Mouse (Mus musculus): ENCODE results near the gene Ip6k3.
A peak's percentile ranks its signal among the peaks of the same experiment; 100 is the strongest.

The Ip6k3 gene

DNA sequence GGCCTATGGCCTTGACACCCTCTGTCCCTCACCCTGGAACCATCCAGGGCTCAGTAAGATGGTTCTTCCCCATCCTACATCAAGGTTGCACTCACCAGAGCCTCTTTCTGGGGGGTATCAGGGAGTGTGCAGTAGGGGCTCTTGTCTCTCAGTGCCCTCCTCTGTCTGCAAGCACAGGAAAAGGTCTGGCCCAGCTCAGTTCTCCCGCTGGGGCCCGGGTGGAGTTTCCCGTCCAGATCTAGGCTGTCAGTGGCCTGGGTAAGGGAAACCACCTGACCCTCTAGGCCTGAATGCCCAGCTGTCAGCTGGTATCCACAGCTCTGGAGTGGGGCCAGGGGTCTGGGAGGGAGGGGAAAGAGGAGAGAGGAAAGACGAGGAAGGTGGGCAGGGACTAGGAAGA is at the start of gene Ip6k3:
TSS of gene Ip6k3 (minus strand) at position 251 of the 400 bp plus-strand sequence.
- DNase-seq: no peak

DNA sequence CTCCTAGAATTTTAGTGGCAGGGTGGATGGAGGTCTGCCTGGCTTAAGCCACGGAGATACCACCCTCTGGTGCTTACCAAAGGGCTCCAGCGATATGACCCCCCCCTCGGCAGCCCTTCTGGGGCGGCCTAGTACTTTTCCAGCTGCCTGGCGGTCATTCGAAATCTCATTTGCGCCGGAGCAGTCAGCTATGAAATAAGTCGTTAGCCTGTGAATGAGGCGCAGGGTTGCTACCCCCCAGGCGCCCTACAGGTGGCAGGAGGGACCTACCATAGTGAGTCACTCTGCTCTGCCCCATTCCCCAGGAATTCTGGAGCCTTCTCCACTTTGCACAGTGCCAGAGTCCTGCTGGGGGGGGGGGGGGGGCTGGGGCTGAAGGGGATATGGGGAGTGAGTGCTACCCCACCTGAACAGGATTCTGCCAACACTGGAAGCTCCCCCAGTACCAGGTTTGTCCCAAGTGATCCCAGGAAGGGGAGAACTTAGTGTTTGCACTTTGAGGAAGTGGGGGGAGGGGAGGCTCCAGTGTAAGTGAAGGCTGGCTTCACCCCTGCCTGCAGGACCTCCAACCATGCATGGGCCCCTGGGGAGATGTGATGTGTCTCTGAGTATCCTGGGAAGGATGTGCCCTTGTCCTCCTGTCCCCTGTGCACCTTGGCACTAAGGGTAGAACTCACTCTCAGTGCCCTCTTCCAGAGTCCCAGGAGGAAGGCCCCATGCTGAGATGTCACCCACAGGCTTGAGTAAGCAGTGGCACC is 45.4 kb upstream of the Ip6k3 start:
- peak; percentile 97 for DNase-seq

DNA sequence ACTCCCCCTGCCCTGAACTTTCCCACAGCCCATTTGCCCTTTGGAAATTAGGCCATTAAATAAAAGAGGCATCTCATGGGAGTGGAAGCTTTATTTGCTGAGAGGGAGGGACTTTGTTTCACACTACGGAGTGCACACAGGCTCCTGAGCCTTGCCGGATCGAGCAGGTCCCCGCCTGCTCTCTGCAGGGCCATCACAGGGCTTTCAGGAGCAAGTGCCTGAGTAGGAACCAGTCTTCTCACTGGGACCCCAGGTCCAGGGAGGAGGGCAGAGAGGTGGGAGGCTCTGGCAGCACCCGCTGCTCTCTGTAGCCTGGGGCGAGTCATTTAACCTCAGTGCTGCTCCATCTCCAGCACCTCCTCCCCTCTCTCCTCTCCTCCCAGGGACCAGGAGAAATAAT is 44.4 kb upstream of the Ip6k3 start:
- peak; percentile 74 for DNase-seq

DNA sequence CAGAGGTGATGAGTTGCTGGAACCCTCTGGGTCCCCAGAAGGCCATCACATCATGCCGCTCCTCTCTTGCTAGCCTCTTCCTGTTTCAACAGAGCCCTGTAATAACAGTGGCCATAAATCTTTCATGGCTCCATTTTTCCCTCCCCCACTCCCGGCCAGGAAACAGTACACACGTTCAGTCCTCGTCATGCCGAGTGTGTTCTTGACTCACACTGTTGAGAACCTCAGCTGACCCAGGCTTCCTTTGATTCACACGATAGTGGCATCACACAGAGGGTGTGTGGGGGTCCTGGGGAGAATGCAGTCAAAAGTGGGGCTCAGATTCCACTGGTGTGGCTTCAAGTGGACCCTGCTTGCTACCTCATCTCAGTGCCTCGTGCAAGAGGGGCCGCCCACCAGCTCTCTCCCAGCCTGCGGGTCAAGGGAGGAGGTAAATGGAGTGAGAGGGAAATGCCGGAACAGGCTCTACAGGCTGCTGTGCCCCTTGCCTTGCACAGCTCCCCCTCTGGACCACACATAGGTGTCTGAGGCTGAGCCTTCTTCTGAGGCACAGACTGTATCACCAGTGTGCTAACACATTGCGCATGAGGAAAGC is 39.6 kb upstream of the Ip6k3 start:
- peak; percentile 60 for DNase-seq

DNA sequence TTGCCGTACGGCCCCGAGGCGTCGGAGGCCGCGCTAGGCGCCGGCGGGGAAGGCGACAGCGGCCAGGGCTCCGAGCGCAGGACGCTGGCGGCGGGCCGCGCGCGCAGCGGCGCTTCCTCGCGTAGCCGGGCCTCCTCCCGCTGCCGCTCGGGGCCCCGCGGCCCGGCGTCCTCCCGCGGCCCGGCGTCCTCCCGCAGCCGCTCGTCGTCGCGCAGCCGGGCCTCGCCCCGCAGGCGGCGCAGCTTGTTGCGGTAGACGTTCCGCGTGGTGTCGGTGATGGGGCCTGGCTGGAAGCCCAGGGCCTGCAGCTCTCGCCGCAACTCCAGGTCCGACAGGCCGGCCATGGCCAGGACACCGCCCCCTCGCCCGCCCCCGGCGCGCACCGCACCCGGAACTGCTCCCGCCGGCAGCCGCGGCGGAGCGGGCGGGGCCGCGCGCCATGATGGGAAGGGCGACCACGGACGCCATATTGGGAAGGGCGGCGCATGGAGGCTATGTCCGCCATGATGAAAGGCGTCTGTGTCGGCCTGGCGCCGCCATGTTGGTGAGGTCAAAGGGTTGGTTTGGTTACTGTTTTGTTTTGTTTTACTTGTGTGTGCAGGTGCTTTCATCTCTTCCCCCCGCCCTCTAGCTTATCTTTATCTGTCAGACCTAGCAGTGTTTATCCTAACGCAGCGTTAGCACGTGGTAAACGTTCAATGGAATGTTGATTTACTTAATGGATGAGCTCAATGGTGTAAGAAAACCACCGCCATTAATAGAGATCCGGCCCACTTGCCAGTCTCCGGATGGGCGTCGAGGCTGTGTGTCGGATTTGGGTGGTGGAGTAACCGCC is 36.7 kb upstream of the Ip6k3 start, which contains the start of gene Lemd2:
TSS of gene Lemd2 (minus strand) at position 395 of the 835 bp plus-strand sequence.
- peak; percentile 95 for DNase-seq

DNA sequence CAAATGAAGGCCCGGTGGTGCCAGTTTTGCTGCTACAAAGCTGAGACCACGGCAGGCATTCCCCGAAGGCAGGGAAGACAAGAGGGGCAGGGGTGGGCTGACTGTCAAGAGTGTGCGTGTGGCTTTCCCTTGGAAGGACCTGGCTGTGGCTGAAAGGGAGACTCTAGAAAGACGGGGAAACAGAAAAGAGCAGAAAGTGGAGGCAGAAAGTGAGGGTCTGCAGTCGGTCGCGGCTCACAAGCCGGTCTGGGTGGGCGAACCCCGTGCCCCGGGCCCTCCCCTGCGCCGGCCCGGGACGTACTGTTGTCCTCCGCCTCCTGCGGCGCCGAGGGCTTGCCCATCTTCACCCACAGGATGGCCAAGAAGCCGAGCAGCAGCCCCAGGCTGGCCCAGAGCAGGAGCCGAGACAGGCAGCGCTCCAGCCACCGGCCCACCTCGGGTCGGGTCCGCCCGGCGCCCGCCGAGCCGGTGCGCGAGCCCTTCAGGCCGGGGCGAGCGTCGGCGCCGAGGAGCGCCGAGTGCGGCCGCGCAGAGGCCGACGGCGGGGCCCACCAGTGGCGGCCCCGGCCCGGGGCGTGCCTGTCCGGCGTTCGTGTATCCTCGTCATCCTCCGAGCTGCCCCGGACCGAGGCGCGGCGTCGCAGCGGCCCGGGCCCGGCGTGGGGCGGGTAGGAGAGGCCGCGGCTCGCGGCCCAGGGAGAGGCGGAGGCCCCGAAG is 35.9 kb upstream of the Ip6k3 start:
- peak; percentile 17 for DNase-seq

DNA sequence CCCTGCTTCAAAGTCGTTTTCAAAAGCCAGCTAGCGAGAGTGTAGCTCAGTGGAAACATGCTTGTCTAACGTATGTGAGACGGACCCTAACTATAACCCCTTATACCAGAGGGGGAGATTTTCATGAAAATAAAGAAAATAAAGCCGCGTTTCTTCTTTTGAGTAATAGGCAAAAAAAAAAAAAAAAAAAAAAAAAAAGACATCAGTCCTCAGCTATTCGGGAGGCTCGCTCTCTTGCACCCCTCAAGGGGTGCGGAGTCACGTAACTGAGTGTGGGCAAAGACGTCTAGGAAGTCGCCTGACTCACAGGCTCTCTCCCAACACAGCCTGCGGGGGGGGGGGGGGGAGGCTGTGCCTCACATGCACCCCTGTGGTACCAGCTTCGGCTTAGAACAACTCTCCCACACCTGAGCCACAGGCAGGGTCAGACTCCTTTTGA is 35.3 kb upstream of the Ip6k3 start:
- no peak for DNase-seq

DNA sequence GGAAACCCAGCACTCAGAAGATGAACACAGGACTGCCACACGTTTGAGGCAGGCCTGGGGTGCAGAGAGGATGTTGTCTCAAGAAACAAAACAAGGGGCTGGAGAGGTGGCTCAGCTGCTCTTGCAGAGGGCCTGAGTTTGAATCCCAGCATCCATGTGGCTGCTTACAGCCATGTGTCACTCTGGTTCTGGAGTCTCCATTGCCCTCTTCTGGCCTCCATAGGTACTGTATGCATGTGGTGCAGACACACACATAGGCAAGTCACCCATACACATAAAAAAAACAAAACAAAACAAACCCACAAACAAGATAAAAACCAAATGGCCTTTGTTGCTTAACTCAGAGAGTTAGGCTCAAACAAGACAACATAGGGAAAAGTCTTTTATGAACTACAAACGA is 34.4 kb upstream of the Ip6k3 start:
- DNase-seq: no peak

DNA sequence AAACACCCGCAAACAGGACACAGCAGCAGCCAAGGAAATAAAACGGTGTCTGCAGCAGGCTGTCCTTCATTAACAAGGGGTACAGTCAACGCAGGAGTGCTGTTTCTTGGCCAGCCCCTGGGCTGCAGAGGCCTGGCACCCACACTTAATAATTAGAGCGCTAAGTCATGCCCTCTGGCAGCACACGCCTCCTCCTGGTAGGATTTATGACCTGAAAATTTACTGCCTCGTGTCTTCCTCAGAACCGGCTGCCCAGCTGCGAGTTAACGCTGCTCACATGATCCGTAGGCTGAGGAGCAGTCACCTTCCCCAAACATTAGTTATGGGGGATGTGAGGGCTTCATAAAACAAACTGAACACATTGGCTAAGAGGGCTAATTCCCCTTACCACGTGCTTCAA is 33.2 kb upstream of the Ip6k3 start:
- peak; percentile 43 for DNase-seq

DNA sequence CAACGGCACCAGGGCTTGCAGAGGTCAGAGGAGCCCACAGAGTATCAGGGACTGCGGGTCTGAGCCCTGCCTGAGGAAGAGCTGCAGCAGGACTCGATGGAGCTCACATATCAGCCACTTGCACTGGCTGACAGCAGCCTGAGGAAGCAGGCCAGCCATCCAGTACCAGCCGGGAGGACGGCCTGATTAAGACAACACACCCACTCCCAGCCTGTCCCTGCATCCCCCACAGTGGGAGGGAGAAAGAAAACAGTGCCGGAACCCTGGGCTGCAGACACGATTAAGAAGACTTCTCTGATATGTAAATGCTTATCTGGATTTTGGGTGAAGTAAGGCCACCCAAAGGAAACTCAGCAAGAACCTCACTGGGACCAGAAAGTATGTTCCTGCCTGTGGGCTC is 32.3 kb upstream of the Ip6k3 start:
- DNase-seq: no peak

DNA sequence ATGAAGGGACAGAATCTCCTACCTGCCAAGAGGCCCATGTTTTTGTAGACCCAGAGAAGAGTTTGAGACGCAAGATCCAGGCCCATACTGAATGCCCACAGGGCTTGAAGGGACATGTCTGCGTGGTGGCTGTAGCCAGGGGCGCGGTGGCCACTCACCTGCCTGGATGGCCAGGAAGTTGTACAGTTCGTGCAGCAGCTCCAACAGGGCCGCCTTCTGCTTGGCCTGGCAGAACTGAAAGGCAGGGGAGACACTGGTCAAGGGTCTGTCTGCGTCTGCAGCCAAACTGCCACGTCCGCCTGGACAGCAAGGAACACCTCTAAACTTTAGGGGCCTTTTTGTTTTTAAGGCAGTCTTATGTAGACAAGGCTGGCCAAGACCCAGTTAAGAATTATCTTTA is 31.6 kb upstream of the Ip6k3 start:
- DNase-seq: no peak

DNA sequence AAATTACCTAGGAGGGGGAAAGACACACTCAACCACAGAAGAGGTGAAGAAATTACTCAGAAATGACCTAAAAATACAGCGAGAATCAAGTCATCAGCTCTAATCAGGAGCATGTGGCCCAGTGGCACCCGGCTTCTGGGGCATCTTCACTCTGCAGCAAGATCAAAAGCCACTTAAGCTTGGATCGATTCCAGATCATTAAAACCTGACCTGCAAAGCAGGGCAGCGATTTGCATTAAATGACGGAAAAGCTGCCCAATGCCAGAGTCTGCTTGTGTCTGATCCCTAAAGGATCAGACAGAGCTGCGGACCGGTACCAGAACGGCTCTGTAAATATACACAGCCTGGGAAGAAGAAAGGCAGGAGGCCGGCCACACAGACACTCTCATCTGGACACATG is 28.6 kb upstream of the Ip6k3 start:
- no peak for DNase-seq

DNA sequence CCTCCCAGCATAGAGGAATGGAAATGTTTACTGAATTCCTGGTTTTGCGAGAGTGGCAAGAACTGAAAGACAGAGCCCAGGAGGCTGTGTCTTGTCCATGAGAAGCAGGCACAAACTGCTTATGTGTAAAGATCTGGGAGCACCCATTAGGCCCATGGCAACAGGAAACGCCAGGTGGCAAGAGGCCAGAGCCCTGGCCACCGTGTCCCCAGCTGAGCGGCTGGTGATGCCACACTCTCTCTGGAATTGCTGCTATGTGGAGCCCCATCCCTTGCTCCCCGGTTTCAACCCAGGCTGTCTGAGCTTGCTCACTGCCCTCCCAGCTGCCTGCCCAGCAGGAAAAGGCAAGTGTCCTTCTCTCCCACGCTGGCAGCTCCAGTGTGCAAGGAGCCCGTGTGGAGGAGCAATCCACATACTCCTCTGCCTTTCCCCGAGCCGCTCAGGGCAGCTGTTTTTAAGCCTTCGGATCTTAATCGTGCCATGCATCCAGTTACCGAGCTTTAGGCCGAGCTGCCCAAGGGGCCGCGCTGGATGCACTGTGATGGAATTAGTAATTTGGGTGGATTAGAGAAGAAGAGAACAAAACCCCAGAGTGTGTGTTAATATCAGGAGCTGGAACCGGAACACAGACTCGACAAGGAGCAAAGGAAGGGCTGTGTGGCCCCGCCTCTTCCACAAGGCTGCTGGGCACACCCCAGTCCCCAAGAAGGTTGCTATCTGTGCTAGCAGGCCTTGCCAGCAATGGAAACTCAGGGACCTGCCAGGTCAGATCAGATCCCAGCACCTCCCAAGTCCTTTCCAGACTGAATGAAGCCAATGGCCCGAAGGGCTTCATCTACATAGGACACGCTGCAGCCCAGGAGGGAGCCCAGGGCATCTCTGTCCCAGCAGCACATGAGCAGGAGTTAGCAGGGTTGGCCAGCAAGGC is 26.9 kb upstream of the Ip6k3 start:
- no peak for DNase-seq

DNA sequence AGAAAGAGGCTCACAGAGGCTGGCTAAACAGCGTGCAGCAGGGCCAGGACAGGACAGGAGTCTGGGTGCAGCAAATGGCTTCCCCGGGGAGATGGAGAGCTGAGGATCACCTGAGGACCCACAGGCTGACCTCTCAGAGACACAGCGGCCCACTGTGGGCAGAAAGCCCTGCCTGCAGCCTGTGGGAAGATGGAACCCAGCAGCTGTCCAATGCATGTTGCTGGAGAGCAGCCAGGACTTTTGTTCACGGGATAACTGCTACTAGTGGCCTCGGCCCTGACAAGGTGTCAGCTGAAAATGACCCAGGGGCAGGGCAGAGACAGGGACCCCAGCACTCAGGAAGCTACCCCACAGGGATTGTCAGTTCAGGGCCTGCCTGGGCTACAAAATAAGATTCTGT is 24.2 kb upstream of the Ip6k3 start:
- no peak for DNase-seq

DNA sequence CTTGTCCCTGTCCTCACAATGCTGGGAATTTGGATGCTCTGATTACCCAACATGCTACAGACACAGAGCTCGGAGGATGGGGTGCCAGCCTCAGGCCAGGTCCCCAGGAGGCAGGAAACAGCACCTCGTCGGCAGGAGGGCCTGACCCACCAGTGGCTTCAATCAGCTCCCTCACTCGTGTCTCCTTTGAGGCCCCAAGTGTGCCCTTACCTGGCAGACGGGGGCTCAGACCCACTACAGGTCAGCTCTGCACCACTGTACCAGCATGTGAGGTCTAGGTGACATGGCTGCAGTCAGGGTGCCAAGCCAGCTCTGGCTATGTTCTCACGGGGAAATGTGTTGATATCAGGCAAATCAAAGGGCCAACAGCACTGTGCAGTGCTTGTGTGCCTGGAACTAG is 23.6 kb upstream of the Ip6k3 start:
- DNase-seq: no peak

DNA sequence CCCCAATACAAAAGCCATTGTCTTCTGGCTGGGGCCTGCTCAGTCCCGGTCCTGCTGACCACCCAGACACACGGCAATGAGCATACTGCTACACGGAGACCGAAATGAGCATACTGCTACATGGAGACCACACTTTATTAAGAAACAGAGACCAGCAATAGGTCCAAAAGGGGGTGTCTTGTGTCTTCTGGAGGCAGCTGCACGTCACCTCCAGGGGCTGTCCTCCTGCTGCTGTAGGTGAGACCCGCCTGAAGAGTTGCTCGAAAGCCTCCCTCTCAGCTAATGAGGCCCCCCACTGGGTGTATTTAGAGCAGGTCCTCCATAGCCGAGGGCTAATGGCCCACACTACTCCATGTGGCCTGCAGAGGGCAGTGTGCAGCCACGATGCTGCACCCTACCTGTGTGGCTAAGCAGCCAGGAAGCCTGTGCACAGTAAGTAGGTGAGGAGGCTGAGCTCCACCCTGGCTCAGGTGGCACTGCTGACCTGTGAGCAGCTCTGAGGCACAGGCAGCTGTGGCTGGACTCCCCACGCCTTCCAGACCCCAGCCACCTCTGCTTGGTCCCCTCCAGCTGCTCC is 22.1 kb upstream of the Ip6k3 start:
- peak; percentile 67 for DNase-seq

DNA sequence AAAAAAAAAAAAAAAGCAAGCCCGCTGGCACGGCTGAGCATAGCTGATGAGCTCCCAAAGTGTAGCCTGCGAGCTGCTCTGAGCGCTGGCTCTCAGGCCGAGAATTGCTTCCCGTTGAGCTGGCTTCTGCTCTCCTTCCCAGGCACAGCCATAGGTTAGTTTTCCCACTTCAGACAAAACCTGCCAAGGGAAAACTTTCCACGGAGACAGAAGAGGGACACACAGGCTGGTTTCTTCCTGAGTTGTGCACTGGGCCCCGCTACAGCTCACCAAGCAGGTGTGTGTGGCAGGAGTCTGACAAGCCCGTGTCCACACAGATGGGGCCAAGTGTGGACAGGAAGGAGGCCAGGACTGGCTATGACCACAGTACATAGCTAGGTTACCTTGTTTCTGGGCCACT is 21.3 kb upstream of the Ip6k3 start:
- no peak for DNase-seq

DNA sequence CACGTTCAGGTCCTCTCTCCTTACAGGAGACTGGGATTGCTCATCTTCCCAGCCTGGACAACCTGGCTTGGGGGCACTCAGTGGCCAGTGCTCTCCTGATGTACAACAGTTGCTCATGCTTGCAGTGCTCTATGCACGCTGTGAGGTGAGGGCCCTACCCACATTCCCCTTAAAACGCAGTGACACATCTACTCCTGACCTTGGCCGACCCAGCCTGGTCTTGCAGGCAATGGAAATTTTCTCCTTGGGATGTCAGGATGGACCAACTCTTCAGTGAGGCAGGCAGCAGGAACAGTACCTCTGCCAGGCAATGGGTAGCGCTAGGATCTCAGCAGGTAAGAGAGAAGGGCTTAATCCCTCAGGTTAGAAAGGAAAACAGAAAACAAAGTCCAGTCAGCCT is 19.5 kb upstream of the Ip6k3 start:
- no peak for DNase-seq

DNA sequence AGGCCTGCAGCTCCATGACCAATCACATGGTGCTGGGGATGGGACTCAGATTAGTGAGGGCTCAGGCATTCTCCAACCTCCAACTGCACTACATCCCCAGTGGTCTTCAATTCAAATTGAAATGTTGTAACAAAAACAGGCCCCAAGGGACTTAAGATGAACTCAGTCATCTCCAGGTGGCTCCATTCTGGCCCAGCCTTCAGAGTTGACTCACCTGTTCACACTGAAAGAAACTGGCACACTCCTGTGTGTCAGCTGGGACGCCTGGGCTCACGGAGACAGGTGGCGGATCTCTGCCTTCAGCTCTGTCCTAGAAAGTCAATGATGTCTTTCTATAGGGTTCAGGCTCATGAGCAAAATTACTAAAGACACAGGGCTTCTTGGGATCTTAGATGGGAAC is 18.5 kb upstream of the Ip6k3 start:
- DNase-seq: no peak

DNA sequence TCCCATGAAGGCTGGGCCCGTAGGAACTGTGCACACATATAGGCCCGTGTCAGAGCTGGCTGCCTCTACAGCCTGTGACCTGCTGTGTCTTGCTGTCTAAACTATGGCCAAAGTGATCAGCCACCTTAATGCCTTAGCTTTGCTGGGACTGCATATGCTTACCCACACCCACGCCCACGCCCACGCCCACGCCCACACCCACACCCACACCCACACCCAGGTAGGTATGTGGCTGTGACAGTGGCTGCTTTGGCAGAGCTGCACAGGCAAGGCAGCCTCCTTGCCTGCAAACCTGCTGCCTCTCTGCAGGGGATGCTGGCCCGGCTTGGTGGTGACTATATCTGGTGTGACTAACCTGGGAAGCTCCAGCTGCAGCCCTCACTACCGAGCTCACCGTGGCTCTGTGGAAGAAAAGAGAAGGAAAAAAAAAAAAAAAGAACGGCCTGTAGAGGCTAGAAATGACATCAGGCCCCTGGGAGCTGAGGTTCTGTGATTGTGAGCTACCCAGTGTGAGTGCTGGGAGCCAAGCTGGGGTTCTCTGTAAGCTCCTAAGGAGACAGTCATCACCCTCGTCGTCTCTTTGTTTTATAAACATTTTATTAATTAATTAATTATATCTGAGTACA is 16.2 kb upstream of the Ip6k3 start:
- DNase-seq: no peak

DNA sequence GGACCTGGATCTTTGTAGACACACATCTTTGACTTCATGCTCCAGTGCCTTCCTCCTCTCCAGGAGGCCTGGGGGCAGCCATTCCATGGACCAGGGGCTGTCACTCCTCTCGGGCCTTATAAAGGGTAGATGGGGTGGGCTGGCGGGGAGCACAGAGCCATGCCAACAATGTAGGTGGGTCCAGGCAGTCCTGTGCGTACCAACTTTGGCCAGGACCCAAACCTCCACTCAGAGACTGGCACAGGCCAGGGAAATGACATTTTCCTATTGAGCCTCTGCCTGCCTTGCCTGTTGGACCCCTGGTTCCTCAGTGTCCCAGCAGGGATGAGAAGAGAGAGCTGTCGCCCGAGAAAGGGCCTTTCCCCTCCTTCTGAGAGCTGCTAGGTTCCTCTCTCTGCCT is 14.8 kb upstream of the Ip6k3 start:
- no peak for DNase-seq
